Mouse (Mus musculus): ENCODE measurements around the gene Fuom. TPM values are rescaled to one million over a fixed set of nuclear protein-coding genes. Genes with fewer than 3 reads are reported as not detected.

Fuom gene
- 2.8 and 6.6 TPM in 2 replicates for total RNA-seq (2017)

DNA sequence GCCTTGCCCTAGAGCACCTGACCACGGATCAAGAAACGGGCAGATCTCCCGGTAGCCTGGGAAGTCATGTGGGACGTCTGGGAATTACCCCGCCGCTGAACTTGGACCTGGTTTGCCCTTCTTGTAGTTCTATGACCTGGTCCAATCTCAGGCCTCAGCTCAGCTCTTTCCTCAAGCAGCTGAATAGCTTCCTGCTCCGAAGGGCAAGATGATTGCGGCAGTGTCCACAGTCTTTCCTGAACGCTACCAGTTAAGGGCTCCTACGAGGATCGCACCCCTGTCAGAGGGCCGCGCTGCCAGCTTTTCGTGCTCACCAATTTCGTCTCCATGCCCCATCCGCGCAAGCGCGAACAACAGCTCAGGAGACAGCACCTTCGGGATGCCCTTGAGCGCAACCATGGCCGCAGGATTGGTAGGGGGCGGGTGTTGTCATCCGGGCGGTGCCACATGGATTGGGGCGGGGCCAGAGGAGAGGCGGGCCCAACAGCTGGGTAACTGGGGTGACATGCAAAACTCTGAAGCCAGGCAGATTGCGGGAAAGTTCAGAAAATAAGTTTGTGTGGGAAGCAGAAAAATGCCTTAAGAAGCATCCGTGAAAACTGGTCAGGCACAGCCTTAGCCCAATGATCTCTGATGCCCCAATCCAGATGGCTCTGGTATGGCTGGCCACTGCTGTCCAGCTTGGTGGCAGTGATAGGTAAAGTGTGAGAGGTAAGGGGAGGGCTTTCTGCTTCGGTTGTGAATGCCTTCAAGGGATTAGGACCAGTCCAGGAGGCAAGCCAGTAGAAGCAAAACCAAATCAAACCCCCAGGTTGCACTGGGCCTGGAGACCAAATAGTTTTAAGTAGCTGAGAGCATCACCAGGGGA, at the start of gene Fuom:
Fuom (minus strand) TSS at position 449 of the 868 bp plus-strand sequence.
- peak; percentile 100 for ATAC-seq (replicated peaks; ENCODE audit: low read depth, poor library complexity, severe bottlenecking)

DNA sequence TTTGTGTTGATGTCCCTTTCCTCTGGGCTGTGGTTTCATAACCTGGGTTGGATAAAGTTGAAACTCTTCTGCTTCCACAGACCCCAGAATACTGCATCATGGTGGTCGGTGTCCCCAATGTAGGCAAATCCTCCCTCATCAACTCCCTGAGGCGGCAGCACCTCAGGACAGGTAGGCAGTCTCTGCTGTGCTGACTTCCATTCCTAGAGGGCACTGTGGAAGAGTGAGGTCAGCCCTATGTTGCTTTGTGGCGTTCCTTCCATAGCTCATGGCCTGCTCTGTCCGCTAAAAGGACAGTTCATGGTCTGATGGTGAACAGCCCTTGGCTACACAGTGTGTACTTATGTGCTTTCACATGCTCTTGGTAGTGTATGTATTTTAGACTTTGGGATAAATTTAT, 42.3 kb upstream of the Fuom start:
- ATAC-seq (replicated peaks; ENCODE audit: low read depth, poor library complexity, severe bottlenecking) = no peak

DNA sequence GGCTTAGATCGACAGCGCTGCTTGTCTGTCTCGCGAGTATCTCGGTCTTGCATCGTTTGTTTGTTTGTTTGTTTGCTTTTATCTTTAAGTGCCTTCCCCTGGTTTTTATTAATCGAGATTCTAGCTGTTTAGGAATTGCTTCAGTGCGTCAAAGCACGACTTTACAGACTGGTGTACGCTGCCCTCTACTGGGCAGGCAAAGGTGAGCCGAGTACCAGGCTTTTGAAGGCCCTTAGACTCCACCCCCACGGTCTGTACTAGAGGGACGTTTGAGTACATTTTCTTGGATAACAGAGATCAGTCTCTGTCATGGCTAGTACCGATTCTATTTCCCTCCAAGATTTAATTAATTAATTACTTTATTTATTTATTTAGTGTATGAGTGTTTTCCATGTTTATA, 39.1 kb upstream of the Fuom start:
- peak; percentile 65 for ATAC-seq (replicated peaks; ENCODE audit: low read depth, poor library complexity, severe bottlenecking)

DNA sequence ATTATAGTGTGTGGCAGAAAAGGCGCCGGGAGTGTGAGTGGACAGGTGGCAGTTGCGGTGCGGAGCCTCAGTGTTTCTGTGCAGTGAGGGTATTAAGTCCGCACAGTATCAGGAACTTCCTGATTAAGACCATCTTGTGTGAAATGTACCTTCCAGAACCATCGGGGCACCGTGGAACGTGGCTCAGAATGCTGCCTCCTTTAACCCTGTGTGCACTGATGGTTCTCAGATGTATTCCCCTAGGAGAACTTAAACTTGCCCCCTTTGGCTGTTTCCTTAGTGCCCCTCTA, 35.7 kb upstream of the Fuom start:
- ATAC-seq (replicated peaks; ENCODE audit: low read depth, poor library complexity, severe bottlenecking) = no peak

DNA sequence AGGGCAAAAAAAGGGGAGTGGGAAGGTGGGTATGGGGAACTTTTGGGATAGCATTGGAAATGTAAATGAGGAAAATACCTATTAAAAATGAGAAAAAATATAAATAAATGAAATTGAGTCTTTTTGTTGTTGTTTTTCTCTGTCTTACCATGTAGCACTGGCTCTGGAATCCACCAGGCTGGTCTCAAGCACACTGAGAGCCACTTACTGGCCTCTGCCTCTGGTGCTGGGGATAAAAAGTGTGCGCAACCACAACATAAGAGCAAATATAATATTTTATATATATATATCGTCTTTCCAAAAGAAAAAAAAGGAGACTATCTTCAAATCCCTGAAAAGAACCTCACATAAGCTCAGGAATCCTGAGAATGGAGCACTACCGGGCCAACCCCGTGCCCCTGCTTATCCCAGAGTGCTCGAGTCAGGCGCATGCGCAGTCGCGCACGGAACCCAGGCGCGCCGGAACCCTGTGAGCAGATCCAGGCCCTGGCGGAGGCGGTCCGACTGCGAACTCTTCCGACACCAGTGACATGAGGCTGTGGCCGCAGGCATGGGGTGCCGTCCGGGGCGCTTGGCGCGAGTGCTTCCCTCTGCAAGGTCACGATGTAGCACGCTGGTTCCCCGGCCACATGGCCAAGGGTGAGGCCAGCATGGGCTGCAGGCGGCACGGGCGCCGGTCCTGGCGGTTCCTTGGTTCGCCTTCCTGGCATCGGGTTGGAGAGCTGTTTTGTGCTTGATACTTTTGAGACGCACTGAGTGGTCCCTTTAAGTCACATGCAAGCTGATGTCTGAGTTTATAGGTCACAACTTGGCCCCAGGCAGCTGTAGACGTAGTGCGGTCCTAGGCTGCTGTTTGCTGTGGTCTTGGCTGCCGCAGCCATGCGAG, 35.1 kb upstream of the Fuom start, which contains the start of gene Mtg1:
Mtg1 (plus strand) TSS at position 430 of the 886 bp plus-strand sequence.
- ATAC-seq (replicated peaks; ENCODE audit: low read depth, poor library complexity, severe bottlenecking) = peak; percentile 70

DNA sequence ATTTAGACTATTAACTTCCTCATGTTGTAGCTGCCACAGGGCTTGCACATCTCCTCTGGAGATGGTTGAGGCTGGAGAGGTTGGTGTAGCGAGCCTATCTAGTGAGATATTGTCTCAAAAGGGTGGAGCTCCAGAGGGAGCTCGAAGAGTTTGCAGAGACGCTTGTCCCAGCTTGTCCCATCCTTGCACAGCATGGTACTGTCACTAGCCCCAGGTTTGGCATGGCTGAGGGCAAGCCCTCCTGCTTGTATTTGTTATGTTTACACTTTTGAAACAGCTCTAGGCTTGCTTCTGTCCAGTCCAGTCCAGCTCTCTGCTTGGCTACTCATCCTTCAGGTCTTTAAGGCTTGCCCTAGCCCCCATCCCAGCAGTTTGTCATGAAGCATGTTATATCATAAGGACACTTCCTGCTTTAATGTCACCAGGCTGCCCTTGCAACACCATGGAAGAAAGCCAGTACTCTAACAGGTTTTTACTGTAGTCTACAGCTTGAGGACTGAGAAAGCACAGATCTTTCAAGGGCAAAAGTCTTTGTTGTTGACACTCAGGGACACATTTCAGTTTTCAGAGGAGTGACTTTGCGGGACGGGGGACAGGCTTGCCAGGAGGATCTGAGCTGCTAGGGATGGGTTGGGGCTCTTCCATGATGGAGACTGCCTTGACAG, 33.0 kb upstream of the Fuom start:
- no peak for ATAC-seq (replicated peaks; ENCODE audit: low read depth, poor library complexity, severe bottlenecking)

DNA sequence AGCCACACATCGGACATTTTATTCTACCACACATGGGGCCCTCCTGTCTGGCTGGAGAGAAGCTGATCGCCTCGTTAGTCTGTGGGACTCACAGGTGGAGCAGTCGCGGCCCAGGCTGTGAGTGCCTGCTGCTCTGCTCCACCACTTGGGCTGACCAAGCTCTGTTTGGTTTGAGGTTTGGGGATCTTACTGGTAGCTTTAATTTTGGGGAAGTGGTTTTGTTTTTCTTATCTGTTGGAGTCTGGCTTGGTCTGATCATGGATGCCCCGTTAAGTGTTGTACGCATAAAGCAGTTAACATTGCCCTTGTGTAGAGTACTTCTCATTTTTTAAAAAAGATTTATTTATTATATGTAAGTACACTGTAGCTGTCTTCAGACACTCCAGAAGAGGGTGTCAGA, 31.8 kb upstream of the Fuom start:
- ATAC-seq (replicated peaks; ENCODE audit: low read depth, poor library complexity, severe bottlenecking) = peak; percentile 64

DNA sequence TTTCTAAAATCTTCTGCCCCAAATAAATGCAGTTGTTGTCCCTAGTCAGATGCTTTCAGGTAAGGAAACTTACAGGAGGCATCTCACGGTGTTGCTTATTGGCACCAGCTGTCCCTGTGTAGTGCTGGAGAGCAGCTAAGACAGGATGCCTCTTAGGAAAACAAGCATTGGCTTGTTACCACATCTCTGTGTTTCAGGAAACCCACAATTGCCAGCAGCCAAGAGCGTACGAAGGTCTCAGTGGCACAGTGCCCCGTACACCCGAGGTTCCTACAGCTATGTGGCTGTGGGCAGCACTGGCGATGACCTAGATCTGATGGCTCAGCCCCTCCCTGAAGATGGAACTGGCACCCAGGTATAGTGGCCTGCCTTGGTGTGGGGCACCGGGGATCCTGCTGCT, 29.9 kb upstream of the Fuom start:
- peak; percentile 77 for ATAC-seq (replicated peaks; ENCODE audit: low read depth, poor library complexity, severe bottlenecking)

DNA sequence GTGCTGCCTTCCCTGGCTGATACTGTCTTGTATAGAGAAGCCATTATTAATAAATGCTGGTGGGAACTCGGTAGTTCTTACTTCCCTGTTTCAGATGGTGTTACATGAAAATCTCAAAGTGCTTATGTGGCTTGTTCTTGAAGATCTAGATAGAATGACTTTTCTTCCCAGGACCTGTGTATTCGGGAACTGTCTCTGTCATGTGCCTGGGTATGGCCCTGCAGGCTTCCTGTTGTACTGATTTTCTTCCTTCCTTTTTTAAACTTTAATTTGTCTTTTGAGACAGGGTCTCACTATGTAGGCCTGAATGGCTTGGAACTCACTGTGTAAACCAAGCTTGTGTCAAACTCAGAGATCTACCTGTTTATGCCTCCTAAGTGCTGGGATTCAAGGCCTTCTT, 25.7 kb upstream of the Fuom start:
- ATAC-seq (replicated peaks; ENCODE audit: low read depth, poor library complexity, severe bottlenecking) = no peak

DNA sequence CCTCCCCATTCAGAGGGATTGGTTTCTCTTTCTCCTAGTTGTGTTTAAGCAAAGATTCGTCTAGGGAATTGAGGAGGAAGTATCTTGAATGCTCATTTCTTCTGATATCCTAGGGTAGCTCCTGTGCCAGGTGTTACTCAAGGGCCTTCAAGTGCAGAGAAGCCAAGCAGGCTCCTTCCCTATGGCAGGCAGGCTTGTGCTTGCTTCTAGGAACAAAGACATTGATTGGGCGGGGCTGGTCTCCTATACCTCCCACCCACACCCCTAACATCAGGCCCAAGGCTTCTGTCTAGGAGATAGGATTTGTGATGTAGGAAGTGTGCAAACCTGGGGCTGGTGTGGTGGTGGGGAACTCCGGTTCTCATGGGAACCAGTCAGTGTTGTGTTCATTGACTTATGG, 24.7 kb upstream of the Fuom start:
- no peak for ATAC-seq (replicated peaks; ENCODE audit: low read depth, poor library complexity, severe bottlenecking)

DNA sequence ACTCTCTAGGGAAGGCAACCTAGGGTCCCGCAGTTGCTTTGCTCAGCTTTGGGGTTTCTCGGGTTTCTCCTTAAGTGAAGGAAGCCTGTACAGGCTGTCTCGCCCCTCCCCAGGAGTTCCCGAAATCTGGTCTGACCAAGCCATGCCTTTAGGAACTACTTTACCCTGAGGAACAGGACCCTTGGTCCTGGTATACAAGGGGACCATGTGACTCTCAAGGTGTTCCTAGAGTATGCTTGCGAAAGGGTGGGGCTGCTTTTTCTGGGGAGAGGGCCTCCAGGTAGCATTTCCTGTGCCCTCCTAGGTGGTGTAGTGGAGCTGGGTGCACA, 23.7 kb upstream of the Fuom start:
- ATAC-seq (replicated peaks; ENCODE audit: low read depth, poor library complexity, severe bottlenecking) = no peak

DNA sequence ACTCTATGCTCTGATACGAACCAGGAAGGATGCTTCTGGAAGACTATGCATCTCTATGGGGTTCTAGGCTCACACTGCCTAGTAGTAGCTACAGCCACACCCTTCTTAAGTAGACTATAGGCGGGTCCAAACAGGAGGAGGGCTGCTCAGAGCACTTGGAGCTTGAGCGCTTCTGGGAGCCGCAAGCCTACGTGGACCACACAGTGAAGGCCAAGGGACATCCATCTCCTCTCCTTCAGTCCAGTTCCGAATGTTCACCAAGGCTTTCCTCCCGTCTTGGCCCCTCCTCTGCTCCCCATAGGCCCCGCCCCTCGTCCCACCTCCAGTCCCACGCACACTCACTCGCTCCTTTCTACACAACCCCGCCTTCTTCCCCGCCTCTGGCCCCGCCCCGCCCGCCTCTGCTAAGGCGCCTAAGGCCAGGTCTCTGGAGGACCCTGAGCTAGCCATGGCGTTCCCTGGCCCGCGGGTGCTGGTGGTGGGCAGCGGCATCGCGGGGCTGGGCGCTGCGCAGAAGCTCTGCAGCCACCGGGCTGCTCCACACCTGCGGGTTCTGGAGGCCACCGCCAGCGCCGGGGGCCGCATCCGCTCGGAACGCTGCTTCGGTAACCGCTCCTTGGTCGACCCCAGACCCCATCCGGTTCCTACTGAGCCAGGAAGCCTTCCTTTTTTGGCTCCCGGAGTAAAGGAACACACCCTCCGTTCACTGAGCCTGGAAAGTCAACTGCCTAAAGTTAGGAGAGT, 23.2 kb upstream of the Fuom start:
- ATAC-seq (replicated peaks; ENCODE audit: low read depth, poor library complexity, severe bottlenecking) = peak; percentile 95

DNA sequence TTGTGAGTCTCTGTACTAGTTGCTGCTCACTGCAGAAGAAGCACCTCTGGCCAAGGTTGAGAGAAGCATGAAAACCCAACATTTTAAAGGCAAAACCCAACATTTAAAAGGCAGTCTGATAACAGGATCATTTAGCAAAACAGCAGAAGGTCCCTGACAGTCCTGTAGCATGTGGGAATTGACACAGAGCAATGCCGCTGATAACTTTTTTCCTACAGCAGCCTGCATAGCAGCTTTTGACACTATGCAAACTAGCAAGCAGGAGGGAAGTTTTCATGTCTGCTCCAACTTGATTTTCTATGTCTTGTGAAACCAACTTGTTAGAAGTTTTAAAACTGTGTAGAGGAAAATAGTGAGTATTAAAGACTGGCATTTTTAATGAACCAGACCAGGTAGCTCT, 22.1 kb upstream of the Fuom start:
- ATAC-seq (replicated peaks; ENCODE audit: low read depth, poor library complexity, severe bottlenecking) = no peak

DNA sequence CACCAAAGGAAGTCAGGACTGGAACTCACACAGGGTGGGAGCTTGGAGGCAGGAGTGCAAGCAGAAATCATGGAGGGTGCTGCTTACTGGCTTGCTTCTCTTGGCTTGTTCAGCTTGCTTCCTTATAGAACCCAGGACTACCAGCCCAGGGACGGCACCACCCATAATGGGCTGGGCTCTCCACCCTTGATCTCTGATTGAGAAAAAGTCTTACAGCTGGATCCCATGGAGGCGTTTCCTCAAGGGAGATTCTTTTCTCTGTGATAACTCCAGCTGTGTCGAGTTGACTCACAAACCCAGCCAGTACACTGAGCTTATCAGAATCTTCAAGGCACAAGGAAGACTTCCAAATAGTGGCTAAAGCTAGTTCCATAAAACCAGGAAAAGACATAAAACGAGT, 20.5 kb upstream of the Fuom start:
- no peak for ATAC-seq (replicated peaks; ENCODE audit: low read depth, poor library complexity, severe bottlenecking)

DNA sequence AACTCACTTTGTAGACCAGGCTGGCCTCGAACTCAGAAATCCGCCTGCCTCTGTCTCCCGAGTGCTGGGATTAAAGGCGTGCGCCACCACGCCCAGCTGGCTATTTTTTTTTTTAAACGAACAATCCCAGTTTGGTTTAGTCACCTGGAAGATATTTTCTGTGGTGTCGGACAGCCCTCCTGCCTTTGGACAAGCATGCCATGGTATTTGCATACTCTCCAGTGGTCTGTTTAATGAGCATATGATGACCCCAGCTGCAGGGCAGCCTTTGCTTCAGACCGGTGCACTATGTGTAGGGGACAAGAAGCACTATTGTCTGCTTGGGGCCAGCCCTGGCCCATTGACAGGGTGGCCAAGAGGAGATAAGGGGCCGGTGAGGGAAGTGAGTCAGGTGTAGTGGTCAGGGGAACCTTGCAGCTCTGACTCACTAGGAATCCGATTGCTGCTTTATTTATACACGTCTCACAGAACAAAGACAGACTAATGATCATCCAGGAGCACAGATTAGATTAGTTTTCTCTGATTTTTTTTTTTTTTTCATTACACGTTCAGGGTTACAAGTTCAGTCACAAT, 19.2 kb upstream of the Fuom start:
- no peak for ATAC-seq (replicated peaks; ENCODE audit: low read depth, poor library complexity, severe bottlenecking)

DNA sequence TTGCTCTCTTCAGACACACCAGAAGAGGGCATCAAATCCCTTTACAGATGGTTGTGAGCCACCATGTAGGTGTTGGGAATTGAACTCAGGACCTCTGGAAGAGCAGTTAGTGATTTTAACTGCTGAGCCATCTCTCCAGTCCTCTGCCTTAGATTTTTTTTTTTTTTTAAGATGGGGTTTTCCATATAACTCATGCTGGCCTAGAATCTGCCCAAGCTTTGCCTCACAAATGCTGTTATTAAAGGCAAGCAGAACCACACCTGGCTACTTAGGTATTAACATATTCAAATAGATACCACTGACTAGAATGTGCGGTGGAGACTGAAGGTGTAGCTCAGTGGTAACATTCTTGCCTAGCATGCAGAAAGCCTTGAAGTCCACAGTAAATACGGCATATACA, 18.2 kb upstream of the Fuom start:
- no peak for ATAC-seq (replicated peaks; ENCODE audit: low read depth, poor library complexity, severe bottlenecking)

DNA sequence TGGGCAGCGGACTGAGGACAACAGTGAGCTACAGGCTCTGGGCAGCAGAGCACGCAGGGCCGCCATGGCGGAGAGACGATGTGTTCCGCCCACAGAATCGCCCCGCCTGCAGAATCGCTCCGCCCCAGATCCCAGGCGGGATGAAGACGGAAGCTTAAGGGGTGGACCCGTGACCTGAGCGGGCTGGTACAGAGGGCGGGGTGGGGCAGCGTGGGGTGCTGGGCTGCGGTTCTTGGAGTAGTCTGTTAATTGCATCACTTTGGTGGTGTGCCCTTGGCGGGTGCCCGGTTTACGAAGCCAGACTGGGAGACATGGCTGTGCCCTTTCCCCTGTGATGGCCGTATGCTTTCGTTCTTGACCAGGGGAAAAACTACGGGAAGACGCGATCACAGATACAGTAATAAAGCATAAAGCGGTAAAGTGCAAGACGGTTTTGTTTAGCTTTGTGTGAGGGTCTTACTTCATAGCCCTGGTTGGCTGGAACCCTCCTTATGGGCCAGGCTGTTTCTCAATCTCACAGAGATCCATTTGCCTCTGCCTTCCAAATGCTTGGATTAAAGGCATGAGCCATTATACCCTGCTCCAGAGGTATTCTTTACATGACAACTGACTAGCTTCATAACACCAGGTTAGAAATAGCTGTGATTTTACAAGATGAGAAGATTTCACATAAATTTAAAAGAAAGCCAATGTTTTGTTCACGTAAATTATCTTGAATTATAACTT, 14.3 kb upstream of the Fuom start, which contains the start of gene Echs1:
Echs1 (minus strand) TSS at position 148 of the 726 bp plus-strand sequence.
- peak; percentile 96 for ATAC-seq (replicated peaks; ENCODE audit: low read depth, poor library complexity, severe bottlenecking)

DNA sequence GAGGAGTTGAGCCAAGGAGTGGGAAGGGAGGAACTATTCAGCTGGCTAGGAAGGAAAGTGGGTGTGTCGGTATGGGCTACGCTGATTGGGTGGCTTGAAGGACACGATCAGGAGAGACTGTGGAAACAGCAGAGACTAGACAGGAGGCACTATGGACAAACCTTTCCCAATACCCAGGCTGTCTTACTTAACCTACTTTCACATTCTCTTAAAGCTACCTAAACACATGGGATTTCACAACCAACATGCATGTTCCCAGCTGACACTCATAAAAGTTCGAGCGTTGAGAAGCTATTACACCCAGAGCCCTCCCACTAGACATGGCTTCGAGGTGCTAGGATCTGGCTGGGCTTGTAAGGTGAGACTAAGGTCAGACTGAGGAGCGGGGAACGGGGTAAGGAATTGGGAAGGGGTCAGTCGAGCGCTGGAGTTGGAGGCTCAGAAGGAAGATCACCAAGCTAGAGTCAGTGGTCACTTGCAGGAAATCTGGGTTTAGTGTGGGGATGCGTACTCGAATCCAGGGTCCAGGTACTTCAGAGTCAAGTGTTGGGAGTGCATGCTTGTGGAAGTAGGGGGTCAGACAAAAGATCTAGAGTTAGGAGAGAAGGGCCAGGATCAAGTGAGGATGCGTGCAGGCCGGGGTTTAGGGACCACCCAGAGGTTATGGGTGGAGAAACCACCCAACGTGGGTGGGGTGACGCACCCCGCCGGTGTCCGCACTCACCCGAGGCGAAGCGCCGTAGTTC, 13.5 kb upstream of the Fuom start, which contains the start of gene Paox:
Paox (plus strand) TSS at position 217 of the 746 bp plus-strand sequence.
- ATAC-seq (replicated peaks; ENCODE audit: low read depth, poor library complexity, severe bottlenecking) = peak; percentile 76
